Mouse (Mus musculus): ENCODE results near the gene Gtf2b. TPM values are rescaled to one million over a fixed set of nuclear protein-coding genes. Genes with fewer than 3 reads are reported as not detected.

Gtf2b gene
- 80.8 and 82.9 TPM in 2 replicates for polyA plus RNA-seq (2015; fragmentation: Nextera tagmentation; extraction: Ambion mirVana)

DNA sequence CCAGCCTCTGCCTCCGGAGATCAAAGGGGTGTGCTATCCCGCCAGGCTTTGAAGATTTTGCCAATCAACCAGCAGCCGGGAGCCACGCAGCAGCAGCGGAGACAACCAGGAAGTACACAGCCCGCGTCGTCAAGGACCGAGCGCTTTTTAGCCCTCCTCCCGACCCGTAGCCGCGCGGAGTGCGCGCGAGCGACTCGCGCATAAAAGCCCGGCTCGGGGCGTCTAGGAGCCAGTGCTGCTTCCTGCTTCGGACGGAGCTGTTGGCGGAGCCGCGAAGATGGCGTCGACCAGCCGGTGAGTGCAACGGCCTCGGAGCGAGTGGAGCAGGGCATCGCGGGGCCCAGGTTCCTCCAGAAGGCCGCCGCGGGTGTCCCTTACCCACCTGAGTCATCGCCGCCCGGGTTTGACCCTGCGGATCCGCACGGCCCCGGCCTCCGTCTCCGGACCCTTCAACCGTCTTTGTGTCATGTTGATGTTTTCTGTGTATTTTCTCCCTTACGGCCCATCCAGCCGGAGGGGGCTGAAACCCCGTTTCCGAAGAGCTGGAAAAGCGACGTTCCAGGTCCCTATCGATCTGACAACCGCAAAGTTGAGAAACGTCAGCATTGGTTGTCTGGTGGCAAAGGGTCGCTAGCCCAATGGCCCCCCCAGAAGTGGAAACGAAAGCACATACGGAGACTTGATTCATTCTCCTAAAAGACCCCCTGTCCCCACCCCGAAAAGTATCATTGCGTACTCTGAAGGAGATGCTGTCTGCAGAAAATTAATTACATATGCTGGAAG, at the start of gene Gtf2b:
Gene Gtf2b, plus strand, starts transcription at position 51 of the 783 bp plus-strand sequence.
- H3K9me3 ChIP-seq (ENCODE audit: low read length), result no peaks in the 10 kb centered on the region
- peak; percentile 99 for ATAC-seq (ENCODE audit: low FRiP score, low TSS enrichment)
- H3K27ac ChIP-seq (ENCODE audit: low read length), result peak within 1 kb of the TSS; percentile 87
- H3K27me3 ChIP-seq (ENCODE audit: insufficient read depth, low read length), result no peaks in the 10 kb centered on the region
- peak within 1 kb of the TSS; percentile 97 for H3K9ac ChIP-seq (replicated peaks; ENCODE audit: low read length)
- H3K4me1 ChIP-seq (ENCODE audit: insufficient read depth, low read length), result peaks cover 18% of the 10 kb centered on the region
- peak within 1 kb of the TSS; percentile 91 for H3K4me3 ChIP-seq (ENCODE audit: low read length)
- WGBS, result under 1% methylated on average over 64 of the region's 64 CpGs
- no peaks in the 10 kb centered on the region for H3K36me3 ChIP-seq (ENCODE audit: insufficient read depth, low read length)
- H3K4me2 ChIP-seq (replicated peaks; ENCODE audit: low read depth, low read length), result peak within 1 kb of the TSS; percentile 92

- no peaks in the 10 kb centered on the region for H3K27me3 ChIP-seq (ENCODE audit: insufficient read depth, low read length)
- H3K36me3 ChIP-seq (ENCODE audit: insufficient read depth, low read length), result peaks cover 8% of the 10 kb centered on the region; the same call in 1 of the 2 replicates
- H3K4me1 ChIP-seq (ENCODE audit: insufficient read depth, low read length), result peaks cover 6% of the 10 kb centered on the region
- no peak overlapping the region for H3K27ac ChIP-seq (ENCODE audit: low read length)
- 55% methylated on average over 2 of the region's 2 CpGs for whole genome bisulfite sequencing
- H3K4me3 ChIP-seq (ENCODE audit: low read length), result no peak overlapping the region
- no peaks in the 10 kb centered on the region for H3K9me3 ChIP-seq (ENCODE audit: low read length)
- ATAC-seq (ENCODE audit: low FRiP score, low TSS enrichment), result no peak; the same call in 1 of the 2 replicates
- no peak overlapping the region for H3K9ac ChIP-seq (replicated peaks; ENCODE audit: low read length)
- no peak overlapping the region for H3K4me2 ChIP-seq (replicated peaks; ENCODE audit: low read depth, low read length)
These were observed 39.4 kb upstream of the Gtf2b start for GRCm38 (mm10) chr3:142725481-142725880.

- ATAC-seq (ENCODE audit: low FRiP score, low TSS enrichment), result no peak; the same call in 1 of the 2 replicates
- Histone ChIP-seq H3K4me2 (replicated peaks; ENCODE audit: low read depth, low read length) (no peak overlapping the region), H3K4me1 (ENCODE audit: insufficient read depth, low read length) (peaks cover 6% of the 10 kb centered on the region), H3K36me3 (ENCODE audit: insufficient read depth, low read length) (peaks cover 8% of the 10 kb centered on the region; the same call in 1 of the 2 replicates), H3K9ac (replicated peaks; ENCODE audit: low read length) (no peak overlapping the region), H3K27ac (ENCODE audit: low read length) (no peak overlapping the region), H3K27me3 (ENCODE audit: insufficient read depth, low read length) (no peaks in the 10 kb centered on the region), H3K9me3 (ENCODE audit: low read length) (no peaks in the 10 kb centered on the region), H3K4me3 (ENCODE audit: low read length) (no peak overlapping the region)
- 55% methylated on average over 22 of the region's 22 CpGs for WGBS
These were observed 38.7 kb upstream of the Gtf2b start for GRCm38 (mm10) chr3:142725969-142726672.

DNA sequence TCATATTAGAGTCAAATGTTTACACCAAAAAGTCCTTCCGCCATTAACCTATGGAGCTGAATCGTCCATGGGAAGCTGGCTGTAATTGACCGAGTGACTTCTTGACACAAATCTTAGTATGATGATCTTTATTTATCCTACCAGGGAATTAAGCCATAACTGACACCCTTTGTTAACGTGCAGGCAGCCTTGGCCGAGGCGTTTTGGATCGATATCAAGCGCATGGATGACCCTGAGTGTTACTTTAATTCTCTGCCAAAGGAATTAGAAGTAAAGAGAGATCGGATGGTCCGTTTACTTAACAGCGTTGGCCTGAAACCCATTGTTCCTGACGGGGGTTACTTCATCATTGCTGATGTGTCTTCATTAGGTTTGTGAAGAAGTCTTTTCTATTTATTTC, 30.6 kb upstream of the Gtf2b start:
- H3K4me3 ChIP-seq (ENCODE audit: low read length), result no peak overlapping the region
- H3K27me3 ChIP-seq (ENCODE audit: insufficient read depth, low read length), result no peaks in the 10 kb centered on the region
- H3K36me3 ChIP-seq (ENCODE audit: insufficient read depth, low read length), result no peaks in the 10 kb centered on the region
- no peak overlapping the region for H3K4me2 ChIP-seq (replicated peaks; ENCODE audit: low read depth, low read length)
- no peak overlapping the region for H3K27ac ChIP-seq (ENCODE audit: low read length)
- no peaks in the 10 kb centered on the region for H3K4me1 ChIP-seq (ENCODE audit: insufficient read depth, low read length)
- no peaks in the 10 kb centered on the region for H3K9me3 ChIP-seq (ENCODE audit: low read length)
- H3K9ac ChIP-seq (replicated peaks; ENCODE audit: low read length), result no peak overlapping the region
- 75% methylated on average over 12 of the region's 12 CpGs for WGBS
- ATAC-seq (ENCODE audit: low FRiP score, low TSS enrichment), result no peak

DNA sequence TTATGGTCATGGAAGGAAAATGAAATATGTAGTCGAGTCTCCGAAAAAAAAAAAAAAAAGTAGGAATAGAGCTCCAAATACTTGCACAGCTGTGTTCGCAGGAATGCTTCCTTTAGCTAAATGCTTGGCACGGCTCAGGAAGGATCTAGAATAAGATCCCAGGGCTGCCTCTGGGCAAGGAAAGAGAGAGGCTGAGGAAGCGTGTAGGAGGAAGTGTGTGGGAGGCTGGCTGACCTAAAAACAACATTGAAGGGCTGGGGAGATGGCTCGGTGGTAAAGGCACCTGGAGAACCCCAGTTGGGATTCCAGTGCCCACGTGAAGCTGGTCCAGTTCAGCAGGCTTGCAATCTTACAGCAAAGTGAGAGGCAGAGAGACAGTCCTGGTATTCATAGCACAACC, 23.9 kb upstream of the Gtf2b start:
- Histone ChIP-seq H3K4me1 (ENCODE audit: insufficient read depth, low read length) (no peaks in the 10 kb centered on the region), H3K9ac (replicated peaks; ENCODE audit: low read length) (no peak overlapping the region), H3K4me3 (ENCODE audit: low read length) (no peak overlapping the region), H3K27me3 (ENCODE audit: insufficient read depth, low read length) (no peaks in the 10 kb centered on the region), H3K27ac (ENCODE audit: low read length) (no peak overlapping the region), H3K9me3 (ENCODE audit: low read length) (no peaks in the 10 kb centered on the region), H3K36me3 (ENCODE audit: insufficient read depth, low read length) (no peaks in the 10 kb centered on the region), H3K4me2 (replicated peaks; ENCODE audit: low read depth, low read length) (no peak overlapping the region)
- ATAC-seq (ENCODE audit: low FRiP score, low TSS enrichment), result no peak
- 48% methylated on average over 7 of the region's 7 CpGs for WGBS

DNA sequence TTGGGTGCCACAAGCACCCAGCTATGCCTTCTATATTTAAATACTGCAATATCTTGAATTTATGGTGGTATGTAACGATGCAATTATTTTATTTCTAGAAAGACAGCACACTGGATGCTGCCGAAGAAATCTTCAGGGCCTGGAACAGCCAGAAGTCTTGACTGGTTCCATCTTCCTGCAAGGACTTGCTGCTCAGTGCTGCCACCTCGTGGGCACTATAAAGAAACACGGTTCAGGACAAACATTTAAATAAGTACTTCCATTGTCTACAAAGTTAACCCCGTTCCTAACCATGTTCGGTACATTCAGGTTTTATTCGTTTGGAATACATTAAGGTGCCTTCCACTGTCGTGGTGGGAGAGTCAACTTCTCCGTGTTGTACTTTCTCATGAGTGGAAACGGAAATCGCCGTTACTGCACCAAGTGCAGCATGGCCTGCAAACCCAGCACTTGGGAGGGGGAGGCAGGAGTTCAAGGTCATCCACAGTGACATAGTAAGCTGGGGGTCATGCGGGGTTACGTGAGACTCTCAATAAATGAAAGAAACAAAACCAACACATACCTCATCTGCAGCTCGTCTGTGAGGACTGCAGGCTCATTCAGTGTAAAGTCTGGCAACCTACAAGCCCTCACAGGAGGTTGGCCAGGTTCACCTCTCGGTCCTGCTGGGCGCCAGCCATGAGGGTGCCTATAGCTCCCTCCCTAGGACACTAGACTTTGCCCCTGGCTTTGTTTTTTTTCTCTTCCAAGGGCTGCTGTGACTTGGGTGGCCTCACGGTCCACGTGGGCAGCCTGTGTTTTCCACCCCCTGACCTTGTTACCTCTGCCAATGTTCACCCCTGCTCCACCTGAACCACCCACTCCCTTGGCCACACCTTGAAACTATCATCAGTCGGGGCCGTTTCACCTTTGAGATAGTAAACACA, 20.6 kb upstream of the Gtf2b start:
- no peak overlapping the region for H3K4me2 ChIP-seq (replicated peaks; ENCODE audit: low read depth, low read length)
- H3K4me1 ChIP-seq (ENCODE audit: insufficient read depth, low read length), result no peaks in the 10 kb centered on the region
- H3K27me3 ChIP-seq (ENCODE audit: insufficient read depth, low read length), result no peaks in the 10 kb centered on the region
- no peaks in the 10 kb centered on the region for H3K9me3 ChIP-seq (ENCODE audit: low read length)
- H3K27ac ChIP-seq (ENCODE audit: low read length), result no peak overlapping the region
- H3K36me3 ChIP-seq (ENCODE audit: insufficient read depth, low read length), result no peaks in the 10 kb centered on the region
- peak; percentile 49; the same call in 1 of the 2 replicates for ATAC-seq (ENCODE audit: low FRiP score, low TSS enrichment)
- H3K4me3 ChIP-seq (ENCODE audit: low read length), result no peak overlapping the region
- H3K9ac ChIP-seq (replicated peaks; ENCODE audit: low read length), result no peak overlapping the region
- WGBS, result 62% methylated on average over 21 of the region's 21 CpGs

- H3K36me3 ChIP-seq (ENCODE audit: insufficient read depth, low read length), result no peaks in the 10 kb centered on the region
- WGBS, result 94% methylated on average over 2 of the region's 2 CpGs
- H3K9ac ChIP-seq (replicated peaks; ENCODE audit: low read length), result no peak overlapping the region
- H3K4me3 ChIP-seq (ENCODE audit: low read length), result no peak overlapping the region
- no peak overlapping the region for H3K27ac ChIP-seq (ENCODE audit: low read length)
- no peak overlapping the region for H3K4me2 ChIP-seq (replicated peaks; ENCODE audit: low read depth, low read length)
- H3K4me1 ChIP-seq (ENCODE audit: insufficient read depth, low read length), result no peaks in the 10 kb centered on the region
- no peaks in the 10 kb centered on the region for H3K9me3 ChIP-seq (ENCODE audit: low read length)
- no peak for ATAC-seq (ENCODE audit: low FRiP score, low TSS enrichment)
- H3K27me3 ChIP-seq (ENCODE audit: insufficient read depth, low read length), result no peaks in the 10 kb centered on the region
These were observed 19.8 kb upstream of the Gtf2b start for GRCm38 (mm10) chr3:142745076-142745475.

DNA sequence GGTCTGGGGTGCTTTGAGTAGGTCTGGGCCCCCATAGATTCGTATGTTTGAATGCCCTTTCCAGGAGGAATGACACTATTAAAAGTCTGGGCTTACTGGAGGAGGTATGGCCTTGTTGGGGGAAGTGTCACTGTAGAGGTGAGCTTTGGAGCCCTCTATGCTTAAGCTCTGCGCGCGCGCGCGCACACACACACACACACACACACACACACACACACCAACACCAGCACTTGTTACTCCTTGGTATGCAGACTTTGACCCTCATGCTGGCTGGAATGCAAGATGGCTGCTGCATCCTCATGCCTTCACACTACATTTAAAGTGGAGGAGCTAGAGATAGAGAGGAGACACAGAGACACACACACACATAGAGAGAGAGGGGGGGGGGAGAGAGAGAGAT, 17.2 kb upstream of the Gtf2b start:
- peak; percentile 59 for ATAC-seq (ENCODE audit: low FRiP score, low TSS enrichment)
- Histone ChIP-seq H3K27ac (ENCODE audit: low read length) (no peak overlapping the region), H3K4me1 (ENCODE audit: insufficient read depth, low read length) (no peaks in the 10 kb centered on the region), H3K9ac (replicated peaks; ENCODE audit: low read length) (no peak overlapping the region), H3K36me3 (ENCODE audit: insufficient read depth, low read length) (no peaks in the 10 kb centered on the region), H3K4me2 (replicated peaks; ENCODE audit: low read depth, low read length) (no peak overlapping the region), H3K4me3 (ENCODE audit: low read length) (no peak overlapping the region), H3K27me3 (ENCODE audit: insufficient read depth, low read length) (no peaks in the 10 kb centered on the region), H3K9me3 (ENCODE audit: low read length) (no peaks in the 10 kb centered on the region)
- WGBS, result 89% methylated on average over 7 of the region's 7 CpGs

GRCm38 (mm10) chr3:142749131-142749530, 15.7 kb upstream of the Gtf2b start:
- WGBS, result 86% methylated on average over 16 of the region's 16 CpGs
- no peak overlapping the region for H3K9ac ChIP-seq (replicated peaks; ENCODE audit: low read length)
- no peaks in the 10 kb centered on the region for H3K9me3 ChIP-seq (ENCODE audit: low read length)
- no peak overlapping the region for H3K27ac ChIP-seq (ENCODE audit: low read length)
- no peak overlapping the region for H3K4me3 ChIP-seq (ENCODE audit: low read length)
- no peak overlapping the region for H3K4me2 ChIP-seq (replicated peaks; ENCODE audit: low read depth, low read length)
- H3K4me1 ChIP-seq (ENCODE audit: insufficient read depth, low read length), result no peaks in the 10 kb centered on the region
- H3K27me3 ChIP-seq (ENCODE audit: insufficient read depth, low read length), result no peaks in the 10 kb centered on the region
- no peaks in the 10 kb centered on the region for H3K36me3 ChIP-seq (ENCODE audit: insufficient read depth, low read length)
- no peak for ATAC-seq (ENCODE audit: low FRiP score, low TSS enrichment)
